Mouse (Mus musculus) right cerebral cortex, adult 18-20 months (tissue): ENCODE measurements at regions not wholly inside any gene's neighbourhood (a gene's known extent, or its start where the extent isn't known, plus 50 kb on each side); places are given as distances from the start of the nearest gene placed in this dataset.

Experiments
- DNase-seq: peaks from one replicate; pipeline ENCODE4 v3.0.0; 2022; ENCODE audit warnings: mixed read lengths

- DNase-seq, result no peak
These were observed 52.0 kb upstream of the Snrk start for GRCm38 (mm10) chr9:122064937-122065673.

GRCm38 (mm10) chr9:122055820-122056550 lies 59.1 kb upstream of the Pomgnt2 start:
- no peak for DNase-seq

GRCm38 (mm10) chr9:122051716-122052115 lies 54.8 kb upstream of the Pomgnt2 start:
- no peak for DNase-seq

- no peak for DNase-seq
These were observed 54.2 kb upstream of the Pomgnt2 start for GRCm38 (mm10) chr9:122051096-122051495.

- no peak for DNase-seq
These were observed 52.1 kb upstream of the Pomgnt2 start for GRCm38 (mm10) chr9:122048999-122049398.

- DNase-seq, result peak; percentile 32
These were observed 51.2 kb upstream of the Pomgnt2 start for GRCm38 (mm10) chr9:122047962-122048625.
